Mouse (Mus musculus): ENCODE data around the gene Habp4.
A peak's percentile ranks its signal among the peaks of the same experiment; 100 is the strongest.

The Habp4 gene

DNA sequence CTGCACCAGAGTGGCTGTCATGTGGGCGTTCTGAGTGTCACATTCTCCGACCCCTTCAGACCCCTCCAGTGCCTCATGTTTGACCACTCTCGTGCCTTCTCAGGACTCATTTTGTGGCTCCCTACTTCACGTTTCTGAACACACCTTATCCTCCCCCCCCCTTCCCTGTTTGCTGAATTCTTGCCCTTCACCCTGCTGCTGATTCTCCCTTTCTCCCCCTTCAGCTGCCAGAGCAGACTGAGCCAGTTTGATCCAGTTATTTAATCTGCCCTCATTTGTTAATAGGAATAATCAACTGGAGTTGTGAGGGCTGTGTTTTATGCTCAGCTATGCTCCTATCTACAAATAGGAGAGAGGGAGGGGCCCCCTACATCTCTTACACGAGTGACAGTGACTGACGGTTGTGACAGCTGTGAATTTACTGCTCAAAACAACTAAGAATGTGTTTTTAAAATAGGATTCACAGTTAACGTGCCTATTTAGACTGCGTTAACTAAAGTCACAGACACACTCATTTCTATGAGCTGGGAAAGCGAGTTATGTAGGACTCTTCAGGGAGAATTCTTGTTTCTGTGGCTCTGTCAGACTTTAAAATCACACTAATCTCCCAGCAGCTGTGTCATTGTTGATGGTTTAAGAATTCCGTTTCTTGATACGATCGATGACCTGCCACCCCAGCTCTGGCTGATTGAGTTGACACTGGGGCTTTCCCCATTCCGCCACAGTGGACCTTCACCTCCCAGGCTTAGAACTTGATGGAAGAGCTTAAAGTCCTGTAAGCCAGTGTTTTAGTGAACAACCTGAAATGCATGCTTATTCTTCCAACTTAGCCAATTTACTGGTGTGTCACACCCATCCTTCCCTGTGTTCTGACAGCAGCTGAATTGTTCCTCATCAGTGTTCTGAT is 17.4 kb downstream of the Habp4 start:
- no peak for DNase-seq

- no peak for DNase-seq
Observed at GRCm38 (mm10) chr13:64180300-64180699, 18.7 kb downstream of the Habp4 start.

DNA sequence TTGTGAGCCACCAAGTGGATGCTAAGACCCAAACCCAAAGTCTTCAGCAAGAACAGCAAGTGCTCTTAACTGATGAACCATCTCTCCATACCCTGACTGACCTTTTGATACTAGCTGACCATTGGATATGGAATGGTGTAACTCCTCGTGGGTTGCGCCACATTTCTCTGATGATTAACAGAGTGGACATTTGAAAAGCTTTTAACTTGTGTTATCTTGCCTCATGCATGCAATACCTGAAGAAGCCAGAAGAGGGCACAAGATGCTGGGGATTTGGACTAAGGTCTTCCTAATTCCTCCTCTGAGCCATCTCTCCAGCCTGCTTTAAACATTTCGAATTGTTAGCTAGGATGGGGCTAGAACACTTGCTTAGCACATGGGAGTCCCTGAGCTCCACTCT is 19.3 kb downstream of the Habp4 start:
- peak; percentile 35 for DNase-seq

- no peak for DNase-seq
Observed at GRCm38 (mm10) chr13:64182091-64182490, 20.5 kb downstream of the Habp4 start.

GRCm38 (mm10) chr13:64183583-64183982 is 22.0 kb downstream of the Habp4 start:
- DNase-seq = peak; percentile 27

DNA sequence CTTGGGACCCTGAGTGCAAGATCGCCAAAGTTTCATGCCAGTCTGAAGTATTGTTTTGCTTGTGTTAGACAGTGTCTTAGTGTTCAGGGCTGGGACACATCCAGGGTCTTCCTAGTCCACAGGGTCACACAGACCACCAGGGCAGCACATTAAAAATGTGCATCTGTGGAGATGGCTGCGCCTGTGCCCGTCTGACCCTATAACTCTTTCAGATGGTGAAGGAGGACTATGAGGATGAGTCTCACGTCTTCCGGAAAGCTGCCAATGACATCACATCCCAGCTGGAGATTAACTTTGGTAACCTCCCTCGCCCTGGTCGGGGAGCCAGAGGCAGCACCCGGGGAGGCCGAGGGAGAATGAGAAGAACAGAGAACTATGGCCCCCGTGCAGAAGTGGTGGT is 22.7 kb downstream of the Habp4 start:
- no peak for DNase-seq

GRCm38 (mm10) chr13:64185176-64185575 is 23.6 kb downstream of the Habp4 start:
- DNase-seq = no peak

DNA sequence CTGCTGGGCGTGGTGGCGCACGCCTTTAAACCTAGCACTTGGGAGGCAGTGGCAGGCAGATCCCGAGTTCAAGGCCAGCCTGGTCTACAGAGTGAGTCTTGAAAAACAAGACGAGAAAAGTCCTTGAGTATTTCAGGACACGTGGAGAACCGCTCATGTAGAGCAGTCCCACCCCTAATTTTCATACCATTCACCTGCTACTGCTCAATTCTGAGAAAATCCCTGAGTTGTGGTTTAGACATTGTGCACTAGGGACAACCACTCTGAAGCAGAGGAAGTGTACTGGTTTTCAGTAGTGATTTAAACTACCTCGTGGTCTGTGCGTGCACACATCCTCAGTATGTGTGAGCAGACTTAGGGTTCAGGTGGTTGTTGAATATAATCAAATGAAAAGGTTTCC is 24.0 kb downstream of the Habp4 start:
- no peak for DNase-seq

DNA sequence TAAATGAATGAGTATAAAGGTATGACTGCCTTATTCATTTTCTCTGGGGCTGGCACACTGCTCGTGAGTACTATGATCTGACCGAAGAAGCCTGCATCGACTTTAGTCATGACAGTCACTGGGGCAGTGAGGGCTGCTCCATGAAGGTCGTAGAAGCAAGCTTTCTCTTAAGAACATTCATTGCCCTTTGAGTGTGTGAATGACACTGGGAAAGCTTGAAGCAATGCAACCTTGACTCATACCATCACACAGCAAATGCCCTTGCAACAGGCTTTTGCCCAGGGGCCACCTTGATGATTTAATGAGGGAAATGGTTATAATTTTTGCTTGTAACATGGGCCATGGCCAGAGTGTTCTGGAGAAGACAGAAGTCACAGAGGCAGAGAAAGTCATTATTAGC is 24.9 kb downstream of the Habp4 start:
- no peak for DNase-seq

- no peak for DNase-seq
Observed at GRCm38 (mm10) chr13:64187065-64187464, 25.4 kb downstream of the Habp4 start.

DNA sequence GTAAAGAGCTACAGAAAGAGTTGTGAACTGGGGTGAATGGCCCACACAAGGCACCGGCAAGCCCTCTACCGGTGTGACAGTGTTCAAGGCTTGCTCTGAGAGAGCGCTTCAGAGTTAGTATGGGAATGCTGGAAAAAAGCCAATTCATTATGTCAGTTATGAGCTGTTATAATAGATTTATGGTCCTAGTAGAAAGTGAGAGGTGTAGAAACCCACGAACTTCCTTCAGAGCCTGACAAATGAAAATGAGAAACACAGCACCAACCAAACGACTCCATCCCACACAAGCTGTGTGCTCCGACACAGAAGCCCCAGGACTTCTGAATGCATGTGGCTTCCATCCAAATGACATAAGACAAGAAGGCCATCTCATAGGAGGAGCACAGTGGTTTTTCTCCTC is 36.3 kb downstream of the Habp4 start:
- no peak for DNase-seq

- DNase-seq = no peak
Observed at GRCm38 (mm10) chr13:64198310-64198709, 36.7 kb downstream of the Habp4 start.

GRCm38 (mm10) chr13:64200911-64201310 is 39.3 kb downstream of the Habp4 start:
- DNase-seq = no peak

DNA sequence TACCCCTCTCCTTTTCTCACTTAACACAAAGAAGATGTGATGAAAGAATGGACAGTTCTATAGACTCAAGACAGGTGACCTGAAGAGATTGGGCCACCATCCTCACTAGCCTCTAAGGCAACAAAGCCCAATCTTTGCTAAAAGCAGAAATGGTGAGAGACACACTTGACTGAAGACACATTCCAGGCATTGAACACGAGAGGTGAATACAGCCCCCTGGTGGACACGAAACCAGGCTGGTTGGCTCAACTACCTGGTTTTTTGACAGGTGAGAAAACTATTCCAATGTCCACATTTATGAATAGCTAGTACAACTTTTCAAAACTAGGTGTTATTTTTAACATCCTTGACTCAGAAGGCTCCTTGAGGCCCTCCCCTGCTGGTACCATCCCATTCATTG is 43.1 kb downstream of the Habp4 start:
- DNase-seq = no peak

GRCm38 (mm10) chr13:64205186-64205585 is 43.6 kb downstream of the Habp4 start:
- DNase-seq = no peak

- no peak for DNase-seq
Observed at GRCm38 (mm10) chr13:64208146-64208545, 46.5 kb downstream of the Habp4 start.

GRCm38 (mm10) chr13:64211995-64212603 is 50.5 kb downstream of the Habp4 start:
- DNase-seq = no peak

DNA sequence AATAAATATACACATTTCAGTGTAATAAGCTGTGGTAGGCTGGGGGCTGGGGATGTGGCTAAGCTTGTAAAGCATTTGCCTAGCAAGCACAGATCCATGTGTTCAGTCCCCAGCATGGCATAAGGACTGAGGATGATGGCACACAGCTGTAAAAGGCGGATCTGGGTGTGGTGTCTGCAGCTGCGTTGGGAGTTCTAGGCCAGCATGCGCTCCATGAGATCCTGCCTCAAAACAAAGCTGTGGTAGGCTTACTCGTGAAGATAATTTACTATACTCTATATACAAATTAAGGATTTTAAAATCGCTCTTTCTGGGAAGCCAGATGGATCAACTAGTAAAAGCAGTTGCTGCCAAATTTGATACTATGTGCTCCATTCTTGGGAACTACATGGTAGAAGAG is 53.3 kb downstream of the Habp4 start:
- DNase-seq = no peak

DNA sequence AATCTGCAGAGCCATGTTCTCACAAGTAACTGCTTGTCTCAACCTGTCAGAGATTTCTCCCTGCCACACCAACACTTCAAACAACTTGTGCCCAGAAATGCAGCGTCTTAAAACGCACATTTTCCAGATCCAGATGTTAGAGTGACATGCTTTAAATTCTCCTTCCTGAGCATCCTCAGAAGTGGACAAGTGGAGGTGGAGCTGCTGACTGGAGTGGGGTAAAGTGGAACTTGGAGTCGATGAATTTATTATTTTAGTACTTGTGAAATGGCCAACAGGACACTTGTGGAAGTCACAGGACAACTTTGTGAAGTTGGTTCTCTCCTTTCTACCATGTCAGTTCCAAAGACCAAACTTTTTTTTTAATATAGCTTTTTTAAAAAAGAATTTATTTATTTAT is 64.1 kb downstream of the Habp4 start:
- no peak for DNase-seq

GRCm38 (mm10) chr13:64226725-64227124 is 65.1 kb downstream of the Habp4 start:
- no peak for DNase-seq

- no peak for DNase-seq
Observed at GRCm38 (mm10) chr13:64233139-64233538, 71.5 kb downstream of the Habp4 start.

- DNase-seq = no peak
Observed at GRCm38 (mm10) chr13:64235062-64235715, 73.6 kb downstream of the Habp4 start.

GRCm38 (mm10) chr13:64235777-64236176 is 74.2 kb downstream of the Habp4 start:
- DNase-seq = no peak

All from cerebellum, adult 9-11 months (tissue).